Mouse (Mus musculus): Measurements from ENCODE around the gene Abl1. TPM values are rescaled to one million over a fixed set of nuclear protein-coding genes. Genes with fewer than 3 reads are reported as not detected.

Abl1 gene
- polyA plus RNA-seq, 1 experiment from 2014 or later: 40.1 TPM

GRCm38 (mm10) chr2:31845512-31845895 lies 157.3 kb downstream of the Abl1 start:
- Histone ChIP-seq H3K4me3 (peak overlapping the region; percentile 55), H3K4me1 (peaks cover 25% of the 10 kb centered on the region), H3K27ac (no peak overlapping the region), H3K9ac (no peak overlapping the region), H3K4me2 (peak overlapping the region; percentile 98), H3K9me3 (no peaks in the 10 kb centered on the region), H3K36me3 (no peaks in the 10 kb centered on the region), H3K27me3 (peaks cover 58% of the 10 kb centered on the region)
- 1% methylated on average over 26 of the region's 26 CpGs for WGBS
- no peak for ATAC-seq (ENCODE audit: insufficient number of reproducible peaks, low FRiP score, low TSS enrichment, low read depth)

- no peak within 1 kb of the TSS for H3K9ac ChIP-seq
- peak within 1 kb of the TSS; percentile 98 for H3K4me2 ChIP-seq
- H3K4me3 ChIP-seq: peak within 1 kb of the TSS; percentile 55
- no peaks in the 10 kb centered on the region for H3K36me3 ChIP-seq
- no peak for ATAC-seq (ENCODE audit: insufficient number of reproducible peaks, low FRiP score, low TSS enrichment, low read depth)
- H3K27me3 ChIP-seq: peaks cover 58% of the 10 kb centered on the region
- peaks cover 25% of the 10 kb centered on the region for H3K4me1 ChIP-seq
- H3K9me3 ChIP-seq: no peaks in the 10 kb centered on the region
- no peak within 1 kb of the TSS for H3K27ac ChIP-seq
- WGBS: under 1% methylated on average over 88 of the region's 88 CpGs
Measured at GRCm38 (mm10) chr2:31845896-31846691, 157.9 kb downstream of the Abl1 start, which contains the start of gene Fibcd1. Fibcd1 (minus strand) TSS chr2:31846005.

- Histone ChIP-seq H3K4me1 (peaks cover 25% of the 10 kb centered on the region), H3K4me2 (peak overlapping the region; percentile 98), H3K4me3 (peak overlapping the region; percentile 55), H3K9me3 (no peaks in the 10 kb centered on the region), H3K36me3 (no peaks in the 10 kb centered on the region), H3K27ac (no peak overlapping the region), H3K9ac (no peak overlapping the region), H3K27me3 (peaks cover 58% of the 10 kb centered on the region)
- 5% methylated on average over 35 of the region's 35 CpGs for WGBS
- no peak for ATAC-seq (ENCODE audit: insufficient number of reproducible peaks, low FRiP score, low TSS enrichment, low read depth)
Measured at GRCm38 (mm10) chr2:31846692-31847660, 158.8 kb downstream of the Abl1 start.

GRCm38 (mm10) chr2:31847908-31848307 lies 159.7 kb downstream of the Abl1 start:
- ATAC-seq (ENCODE audit: insufficient number of reproducible peaks, low FRiP score, low TSS enrichment, low read depth): no peak
- peaks cover 53% of the 10 kb centered on the region for H3K27me3 ChIP-seq

GRCm38 (mm10) chr2:31850141-31850540 lies 162.0 kb downstream of the Abl1 start:
- Histone ChIP-seq H3K27ac (no peak overlapping the region), H3K9ac (no peak overlapping the region)
- ATAC-seq (ENCODE audit: insufficient number of reproducible peaks, low FRiP score, low TSS enrichment, low read depth): no peak

More at GRCm38 (mm10) chr2:31847908-31848307, 159.7 kb downstream of the Abl1 start:
- Histone ChIP-seq H3K4me1 (peaks cover 25% of the 10 kb centered on the region), H3K4me3 (no peak overlapping the region), H3K4me2 (no peak overlapping the region), H3K27ac (no peak overlapping the region), H3K36me3 (no peaks in the 10 kb centered on the region), H3K9ac (no peak overlapping the region), H3K9me3 (no peaks in the 10 kb centered on the region)
- 11% methylated on average over 6 of the region's 6 CpGs for WGBS

More at GRCm38 (mm10) chr2:31850141-31850540, 162.0 kb downstream of the Abl1 start:
- no peaks in the 10 kb centered on the region for H3K9me3 ChIP-seq
- peaks cover 20% of the 10 kb centered on the region for H3K4me1 ChIP-seq
- H3K4me3 ChIP-seq: no peak overlapping the region
- no peak overlapping the region for H3K4me2 ChIP-seq
- H3K36me3 ChIP-seq: no peaks in the 10 kb centered on the region
- 32% methylated on average over 12 of the region's 12 CpGs for WGBS
- H3K27me3 ChIP-seq: peaks cover 31% of the 10 kb centered on the region

Other genes starting within 250 kb of the Abl1 start
- gene Ass1, start 218.2 kb upstream of the Abl1 start, polyA plus RNA-seq (2015; fragmentation: Nextera tagmentation; extraction: Ambion mirVana): 44.1 and 45.8 TPM in 2 replicates
- 69.8 and 79.2 TPM in 2 replicates for gene Fubp3, start 115.7 kb upstream of the Abl1 start, polyA plus RNA-seq (2015; fragmentation: Nextera tagmentation; extraction: Ambion mirVana)
- gene Prdm12, start 48.3 kb upstream of the Abl1 start, polyA plus RNA-seq (2015; fragmentation: Nextera tagmentation; extraction: Ambion mirVana): not detected in 2 replicates
- 54.3 and 56.6 TPM in 2 replicates for gene Exosc2, start 17.7 kb upstream of the Abl1 start, polyA plus RNA-seq (2015; fragmentation: Nextera tagmentation; extraction: Ambion mirVana)
- 0.14 TPM in 1 of 2 replicates, not detected in the other for gene Qrfp, start 122.2 kb downstream of the Abl1 start, polyA plus RNA-seq (2015; fragmentation: Nextera tagmentation; extraction: Ambion mirVana)
- gene Fibcd1, start 157.6 kb downstream of the Abl1 start, polyA plus RNA-seq (2015; fragmentation: Nextera tagmentation; extraction: Ambion mirVana): 0.14 and 0.26 TPM in 2 replicates
- 1.5 and 1.9 TPM in 2 replicates for gene Lamc3, start 198.9 kb downstream of the Abl1 start, polyA plus RNA-seq (2015; fragmentation: Nextera tagmentation; extraction: Ambion mirVana)